25 mouse cellular contexts compared by ENCODE assay signal in the genomic region with DNA sequence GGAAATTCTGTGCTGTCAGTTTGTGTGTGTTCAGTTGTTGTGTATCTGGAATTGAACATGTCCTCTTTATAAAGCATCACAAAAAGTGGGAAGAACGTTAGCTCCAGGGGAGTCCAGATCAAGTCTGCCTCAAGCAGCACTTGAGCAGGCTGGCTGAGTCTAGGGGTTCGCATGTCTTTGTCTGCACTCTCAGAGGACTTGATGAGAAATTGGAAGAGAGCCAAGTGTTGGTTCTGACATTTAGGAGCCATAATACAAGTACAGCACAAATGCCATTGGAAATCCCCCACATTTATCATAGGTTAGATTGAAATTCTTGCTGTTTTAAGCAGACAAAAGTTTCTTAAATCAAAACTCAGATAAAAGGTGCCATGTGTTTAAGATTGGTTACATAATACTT.
DNase-seq lines count a peak whose midpoint lies in the region; ATAC-seq and TF ChIP-seq lines count a peak whose summit lies in the region.
"Had no signal": no experiment of that assay in that cellular context is flagged by ENCODE, and none has a peak within 500 bp of the region (broad histone marks: within the 10 kb centered on the region; RNA-seq: fewer than 3 reads in every experiment).

No protein-coding gene starts in this region.

- H3K27ac ChIP-seq in lung, embryonic 14.5 days (ENCODE audit: low read depth) = no peak overlapping the region
- H3K27ac ChIP-seq in midbrain, postnatal 0 days (ENCODE audit: low read depth, low read length) = no peak overlapping the region
- H3K27ac ChIP-seq in midbrain, embryonic 16.5 days (ENCODE audit: low read length) = no peak overlapping the region
- H3K27ac ChIP-seq: embryonic facial prominence, embryonic 12.5 days; forebrain, embryonic 12.5 days; gastrocnemius, adult 2 months; hindbrain, embryonic 10.5 days; hindbrain, embryonic 13.5 days had no signal

- no peak overlapping the region for H3K9ac ChIP-seq in lung, embryonic 14.5 days
- no peak overlapping the region for H3K9ac ChIP-seq in midbrain, postnatal 0 days (replicated peaks; ENCODE audit: low read length, poor library complexity, severe bottlenecking)
- no peak overlapping the region for H3K9ac ChIP-seq in midbrain, embryonic 16.5 days (ENCODE audit: low read depth, low read length)
- H3K9ac ChIP-seq: embryonic facial prominence, embryonic 12.5 days; forebrain, embryonic 12.5 days; forebrain, postnatal 0 days; hindbrain, embryonic 13.5 days had no signal

- ATAC-seq in CD4-positive, CD25-positive, alpha-beta regulatory T cell, adult 4 months = no peak
- no peak for ATAC-seq in lung, embryonic 14.5 days (ENCODE audit: insufficient read depth)
- ATAC-seq in midbrain, postnatal 0 days (ENCODE audit: low FRiP score) = no peak
- ATAC-seq in midbrain, embryonic 16.5 days = no peak
- ATAC-seq: activated CD4-positive, CD25-positive, alpha-beta regulatory T cell, adult 4 months; forebrain, postnatal 0 days; hindbrain, embryonic 16.5 days had no signal

- DNase-seq in CD4-positive, CD25-positive, alpha-beta regulatory T cell, adult 2 months (ENCODE audit: low read depth, low spot score) = peak; percentile 31
- DNase-seq in lung, embryonic 14.5 days = peak; percentile 35
- no peak for DNase-seq in lung, adult 18-20 months
- peak; percentile 20 for DNase-seq in midbrain, postnatal 0 days (ENCODE audit: low spot score)
- DNase-seq in kidney, postnatal 4 days = no peak
- DNase-seq: adrenal gland, adult 8-10 months; adrenal gland, postnatal 25 days; cerebellum, adult 18-20 months; cerebellum, adult 9-10 months; cerebellum, postnatal 14 days; forebrain, postnatal 0 days; gastrocnemius, adult 2 months; gastrocnemius, postnatal 14 days; heart, adult 11 months; heart, postnatal 36 days had no signal

- 28% methylated on average over 2 of the region's 2 CpGs for WGBS in lung, embryonic 14.5 days
- WGBS in midbrain, postnatal 0 days = 36% methylated on average over 2 of the region's 2 CpGs
- 33% methylated on average over 2 of the region's 2 CpGs for WGBS in midbrain, embryonic 16.5 days

- H3K4me2 ChIP-seq in lung, embryonic 14.5 days = no peak overlapping the region
- H3K4me2 ChIP-seq in midbrain, postnatal 0 days (ENCODE audit: low read depth, low read length, poor library complexity, severe bottlenecking) = no peak overlapping the region
- no peak overlapping the region for H3K4me2 ChIP-seq in midbrain, embryonic 16.5 days (ENCODE audit: low read length)
- H3K4me2 ChIP-seq: embryonic facial prominence, embryonic 12.5 days; forebrain, embryonic 12.5 days; heart, embryonic 11.5 days; hindbrain, embryonic 13.5 days had no signal

- H3K36me3 ChIP-seq in lung, embryonic 14.5 days (ENCODE audit: insufficient read depth) = no peaks in the 10 kb centered on the region
- H3K36me3 ChIP-seq in midbrain, postnatal 0 days (ENCODE audit: insufficient read depth, low read length) = no peaks in the 10 kb centered on the region
- no peaks in the 10 kb centered on the region for H3K36me3 ChIP-seq in midbrain, embryonic 16.5 days (ENCODE audit: control insufficient read depth, insufficient read depth, low read length)
- H3K36me3 ChIP-seq: embryonic facial prominence, embryonic 12.5 days; forebrain, embryonic 12.5 days; hindbrain, embryonic 10.5 days; hindbrain, embryonic 13.5 days had no signal

- H3K9me3 ChIP-seq in lung, embryonic 14.5 days (ENCODE audit: low read depth, low read length) = no peaks in the 10 kb centered on the region
- H3K9me3 ChIP-seq in midbrain, postnatal 0 days (ENCODE audit: low read length) = no peaks in the 10 kb centered on the region
- no peaks in the 10 kb centered on the region for H3K9me3 ChIP-seq in midbrain, embryonic 16.5 days (replicated peaks; ENCODE audit: control insufficient read depth, low read length, poor library complexity, severe bottlenecking)
- H3K9me3 ChIP-seq: embryonic facial prominence, embryonic 12.5 days; forebrain, embryonic 12.5 days; hindbrain, embryonic 10.5 days; hindbrain, embryonic 13.5 days had no signal

- H3K4me1 ChIP-seq in lung, embryonic 14.5 days (ENCODE audit: insufficient read depth) = peaks cover 14% of the 10 kb centered on the region
- no peaks in the 10 kb centered on the region for H3K4me1 ChIP-seq in midbrain, postnatal 0 days (ENCODE audit: insufficient read depth, low read length)
- H3K4me1 ChIP-seq in midbrain, embryonic 16.5 days (ENCODE audit: control insufficient read depth, insufficient read depth, low read length) = no peaks in the 10 kb centered on the region
- H3K4me1 ChIP-seq: embryonic facial prominence, embryonic 12.5 days; hindbrain, embryonic 10.5 days had no signal

- no peak overlapping the region for H3K4me3 ChIP-seq in lung, embryonic 14.5 days (ENCODE audit: low read depth, low read length)
- no peak overlapping the region for H3K4me3 ChIP-seq in midbrain, postnatal 0 days (ENCODE audit: low read depth, low read length)
- H3K4me3 ChIP-seq in midbrain, embryonic 16.5 days (ENCODE audit: low read depth, low read length) = no peak overlapping the region
- H3K4me3 ChIP-seq: embryonic facial prominence, embryonic 12.5 days; erythroblast, embryonic 14.5 days; forebrain, embryonic 12.5 days; gastrocnemius, adult 2 months; hindbrain, embryonic 10.5 days; hindbrain, embryonic 13.5 days had no signal

- no peaks in the 10 kb centered on the region for H3K27me3 ChIP-seq in lung, embryonic 14.5 days (ENCODE audit: insufficient read depth, low read length)
- no peaks in the 10 kb centered on the region for H3K27me3 ChIP-seq in midbrain, postnatal 0 days (ENCODE audit: insufficient read depth, low read length)
- H3K27me3 ChIP-seq in midbrain, embryonic 16.5 days (ENCODE audit: control insufficient read depth, insufficient read depth, low read depth, low read length) = no peaks in the 10 kb centered on the region
- H3K27me3 ChIP-seq: embryonic facial prominence, embryonic 12.5 days; forebrain, embryonic 12.5 days; hindbrain, embryonic 13.5 days had no signal

- TF ChIP-seq CTCF in lung, embryonic 14.5 days (IDR thresholded peaks at IDR 0.05; ENCODE audit: low read depth) = no peak
- no peak for TF ChIP-seq CTCF in midbrain, postnatal 0 days (IDR thresholded peaks at IDR 0.05)

Comparison
In these comparisons a context has a peak if more than half of its experiments do, and no peak if none do; other contexts are left out.
1. DNase-seq: peak in CD4-positive, CD25-positive, alpha-beta regulatory T cell, adult 2 months (single experiment), lung, embryonic 14.5 days (single experiment) and midbrain, postnatal 0 days (single experiment); none in lung, adult 18-20 months (0 of 2) and kidney, postnatal 4 days (0 of 2).